In the genomic region with DNA sequence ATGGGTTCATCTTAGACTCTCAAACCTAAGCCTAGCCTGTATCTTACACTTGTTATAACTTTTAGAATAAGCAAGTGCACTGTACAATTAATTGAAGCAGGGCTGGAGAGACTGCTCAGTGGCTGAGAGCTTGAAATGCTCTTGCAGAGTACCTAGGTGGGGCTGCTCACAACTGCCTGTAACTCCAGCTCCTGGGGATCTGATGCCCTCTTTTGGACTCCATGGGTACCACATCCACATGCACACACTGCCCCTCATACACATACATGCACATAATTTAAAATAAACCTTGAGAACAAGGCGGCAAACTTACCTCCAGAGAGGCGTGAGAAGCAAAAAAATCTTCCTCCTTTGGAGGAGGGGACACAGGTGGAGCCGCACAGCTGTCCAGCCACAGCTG, we compare ENCODE assay signal across 12 mouse cellular contexts. TPM values are rescaled to one million over a fixed set of nuclear protein-coding genes. Genes with fewer than 3 reads are reported as not detected.
DNase-seq lines count a peak whose midpoint lies in the region; ATAC-seq and TF ChIP-seq lines count a peak whose summit lies in the region.
"Had no signal": no experiment of that assay in that cellular context is flagged by ENCODE, and none has a peak within 500 bp of the region (broad histone marks: within the 10 kb centered on the region; RNA-seq: fewer than 3 reads in every experiment).

No protein-coding gene starts in this region.

- TF ChIP-seq POLR2A in brain, embryonic 14.5 days (IDR thresholded peaks at IDR 0.05; ENCODE audit: borderline replicate concordance, extremely low read depth, insufficient read depth, insufficient read length, poor library complexity, severe bottlenecking) = no peak

- no peaks in the 10 kb centered on the region for H3K9me3 ChIP-seq in kidney, embryonic 15.5 days (replicated peaks)
- H3K9me3 ChIP-seq: forebrain, embryonic 10.5 days; liver, embryonic 15.5 days had no signal

- peak; percentile 36; the same call in 1 of the 2 replicates for TF ChIP-seq CTCF in brain, embryonic 14.5 days (IDR thresholded peaks at IDR 0.05; ENCODE audit: borderline replicate concordance, extremely low read depth, insufficient read depth, insufficient read length)

- H3K4me2 ChIP-seq in kidney, embryonic 15.5 days = no peak overlapping the region
- H3K4me2 ChIP-seq: liver, embryonic 15.5 days had no signal

- H3K27me3 ChIP-seq in kidney, embryonic 15.5 days = no peaks in the 10 kb centered on the region
- H3K27me3 ChIP-seq: liver, embryonic 15.5 days had no signal

- no peak overlapping the region for H3K9ac ChIP-seq in kidney, embryonic 15.5 days
- H3K9ac ChIP-seq: liver, embryonic 15.5 days had no signal

- no peak; the same call in 1 of the 2 replicates for ATAC-seq in kidney, embryonic 15.5 days (replicated peaks; ENCODE audit: low FRiP score)

- H3K4me1 ChIP-seq in kidney, embryonic 15.5 days = peaks cover under 1% of the 10 kb centered on the region; the same call in 1 of the 2 replicates
- H3K4me1 ChIP-seq: liver, embryonic 15.5 days had no signal

- H3K36me3 ChIP-seq in kidney, embryonic 15.5 days = peaks cover 90% of the 10 kb centered on the region

- no peak overlapping the region for H3K4me3 ChIP-seq in kidney, embryonic 15.5 days (replicated peaks)
- H3K4me3 ChIP-seq: forebrain, embryonic 10.5 days; liver, embryonic 15.5 days had no signal

- WGBS in kidney, embryonic 15.5 days = 88% methylated on average over 3 of the region's 3 CpGs

- DNase-seq in adrenal gland, postnatal 10 days = peak; percentile 32
- no peak for DNase-seq in adrenal gland, adult 18-20 months (ENCODE audit: low spot score in 2 of 2)
- peak; percentile 42 for DNase-seq in kidney, adult 9 months
- peak; percentile 33 for DNase-seq in 416B (ENCODE audit: low read depth)
- DNase-seq in brain, embryonic 14.5 days (ENCODE audit: low read depth) = no peak
- DNase-seq in ovary, adult 18-20 months (ENCODE audit: low spot score) = no peak
- no peak for DNase-seq in right cerebral cortex, postnatal 10 days (ENCODE audit: low spot score in 2 of 2)
- DNase-seq: cerebellum, postnatal 14 days; heart, adult 11 months had no signal

- H3K27ac ChIP-seq in kidney, embryonic 15.5 days = no peak overlapping the region
- H3K27ac ChIP-seq: liver, embryonic 15.5 days had no signal

RNA-seq across cellular contexts. Expression of a gene that starts 17.7 kb away (rescaled TPM):
- total RNA-seq in adrenal gland, postnatal 10 days (2021) = 10 to 100 TPM; 24.0 to 24.7 TPM
- total RNA-seq in adrenal gland, adult 18-20 months (2021) = 10 to 100 TPM; 22.1 to 24.5 TPM
- polyA plus RNA-seq in kidney, embryonic 15.5 days (2015; fragmentation: Nextera tagmentation; extraction: Ambion mirVana) = 35.7 and 36.3 TPM in 2 replicates
- 40.3 and 43.9 TPM in 2 replicates for polyA plus RNA-seq in brain, embryonic 14.5 days (2012; rRNA removed)

Comparison
In these comparisons a context has a peak if more than half of its experiments do, and no peak if none do; other contexts are left out.
1. DNase-seq: peak in adrenal gland, postnatal 10 days (single experiment), kidney, adult 9 months (single experiment) and 416B (single experiment); none in adrenal gland, adult 18-20 months (0 of 2), brain, embryonic 14.5 days (single experiment), ovary, adult 18-20 months (single experiment) and right cerebral cortex, postnatal 10 days (0 of 2).